Mouse (Mus musculus) left cerebral cortex, postnatal 25 days (tissue): ENCODE data around the gene Pde4dip. TPM values are rescaled to one million over a fixed set of nuclear protein-coding genes. Genes with fewer than 3 reads are reported as not detected.

Experiments used
- DNase-seq, 2 experiments: peaks; one replicate each; pipeline ENCODE4 v3.0.0; 2022; ENCODE audit warnings: low spot score in 2 of 2, mixed read lengths in 1 of 2
- intact Hi-C: fragments of 180-260 bp; cut with DNase I; formaldehyde crosslinking; loops from one replicate; pipeline ENCODE4 v1.15.1; 2025
- total RNA-seq, 2 experiments: library from RNA; stranded (reverse); gene quantifications; 2 replicates each; pipeline ENCODE4 v1.2.3; 2021

Pde4dip gene
- total RNA-seq, 2 experiments from 2014 or later, result 246 to 251 TPM

GRCm38 (mm10) chr3:97680631-97681320 lies 207.7 kb downstream of the Pde4dip start:
- intact Hi-C loops, result loop anchor here (2.0 to 5.0 kb wide), 2 partner anchors 198 to 547 kb away; no protein-coding TSS in a partner anchor

DNA sequence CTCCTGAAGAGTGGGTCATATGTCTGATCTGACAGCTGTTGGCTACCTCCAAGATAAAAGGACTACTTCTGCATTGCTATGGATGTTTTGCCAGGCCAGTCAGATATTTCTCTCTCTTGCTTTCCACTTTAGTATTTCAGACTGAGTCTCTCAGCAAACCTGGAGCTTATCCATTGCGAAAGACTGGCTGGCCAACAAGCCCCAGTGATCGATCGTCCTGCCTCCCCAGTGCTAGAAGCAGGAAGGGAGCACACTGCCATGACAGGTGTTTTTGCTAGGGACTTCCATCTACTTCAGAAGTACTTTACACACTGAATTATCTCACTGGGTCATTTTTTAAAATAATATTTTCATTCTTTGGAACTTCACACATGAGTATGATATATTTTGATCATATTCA lies 210.1 kb downstream of the Pde4dip start:
- DNase-seq, result no peak
- intact Hi-C loops, result no loop called here

More at GRCm38 (mm10) chr3:97680631-97681320, 207.7 kb downstream of the Pde4dip start:
- peak; percentile 74 to 80 for DNase-seq

GRCm38 (mm10) chr3:97676126-97676525 lies 212.4 kb downstream of the Pde4dip start:
- intact Hi-C loops, result no loop called here
- no peak for DNase-seq

DNA sequence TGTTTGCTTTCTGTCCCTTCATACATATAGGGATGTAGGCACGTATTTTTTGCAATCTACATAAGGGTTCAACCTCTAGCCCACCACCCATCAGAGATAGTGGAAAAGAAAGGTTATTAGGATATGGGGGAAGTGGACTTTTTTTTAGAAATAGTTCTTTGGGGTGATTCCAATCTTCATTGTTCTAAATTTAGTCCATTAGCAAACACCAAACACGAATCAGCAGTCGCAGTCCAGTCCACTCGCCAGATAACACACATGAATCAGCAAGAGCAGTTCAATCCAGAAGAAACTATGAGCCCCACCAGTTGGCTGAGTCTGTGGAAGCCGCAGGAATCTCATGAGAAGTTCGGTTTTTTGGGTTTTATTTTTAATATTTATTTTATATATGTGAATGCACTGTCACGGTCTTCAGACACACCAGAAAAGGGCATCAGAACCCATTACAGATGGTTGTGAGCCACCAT lies 213.8 kb downstream of the Pde4dip start, which contains the start of gene Gm17651:
TSS of gene Gm17651 (minus strand) at position 51 of the 467 bp plus-strand sequence.
- no peak for DNase-seq
- intact Hi-C loops, result no loop called here

DNA sequence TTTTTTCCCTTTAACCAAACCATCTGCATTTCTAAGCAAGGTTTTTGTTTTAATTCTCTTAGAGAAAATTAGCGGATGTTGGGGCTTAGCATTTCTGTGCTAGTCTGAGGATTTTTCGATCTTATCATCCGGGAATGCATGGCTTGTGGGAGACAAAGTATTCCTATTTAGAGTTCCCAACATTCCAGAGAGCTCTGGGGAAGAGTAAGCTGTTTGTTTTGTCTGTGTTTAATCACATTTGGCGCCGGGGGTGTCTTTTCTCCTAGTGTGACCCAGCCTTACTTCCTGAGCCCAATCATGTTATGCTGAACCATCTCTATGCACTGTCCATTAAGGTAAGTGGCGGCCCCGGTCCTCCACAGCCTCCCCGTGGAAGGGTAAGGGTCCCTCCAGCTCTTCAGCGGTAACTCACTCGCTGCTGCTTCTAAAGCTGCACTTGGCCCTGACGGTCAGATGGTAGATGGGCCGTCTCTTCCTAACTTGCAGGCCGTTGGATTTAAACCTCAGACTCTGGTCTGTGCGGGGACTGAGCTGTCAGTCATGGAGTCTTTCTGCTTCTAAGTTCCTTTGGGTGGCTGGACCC lies 221.3 kb downstream of the Pde4dip start:
- DNase-seq, result no peak
- intact Hi-C loops, result no loop called here

GRCm38 (mm10) chr3:97666154-97666553 lies 222.4 kb downstream of the Pde4dip start:
- intact Hi-C loops, result no loop called here
- DNase-seq, result no peak

GRCm38 (mm10) chr3:97665525-97665924 lies 223.0 kb downstream of the Pde4dip start:
- DNase-seq, result no peak
- intact Hi-C loops, result no loop called here

DNA sequence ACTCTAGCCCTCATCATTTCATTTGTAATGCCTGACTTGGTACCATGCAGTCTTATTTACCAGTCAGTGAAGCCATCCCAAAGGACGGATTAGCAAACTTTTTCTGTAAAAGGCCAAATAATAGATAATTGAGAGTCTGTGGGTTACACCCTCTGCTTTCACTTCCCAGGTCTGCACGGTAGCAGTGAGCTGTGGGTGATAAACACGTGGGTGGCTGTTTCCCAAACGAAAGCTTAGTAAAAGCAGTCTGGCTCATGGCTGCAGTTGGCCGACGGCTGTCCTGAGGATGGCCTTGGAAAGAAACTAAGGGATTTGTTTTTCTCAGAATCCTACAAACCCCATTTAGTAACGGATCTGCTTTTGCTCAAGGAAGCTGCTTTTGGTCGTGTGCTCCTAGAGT lies 227.3 kb downstream of the Pde4dip start:
- no peak for DNase-seq
- intact Hi-C loops, result no loop called here

- DNase-seq, result peak in 1 of 2 experiments; percentile 52
- intact Hi-C loops, result no loop called here
Observed at GRCm38 (mm10) chr3:97659746-97660145, 228.8 kb downstream of the Pde4dip start.

DNA sequence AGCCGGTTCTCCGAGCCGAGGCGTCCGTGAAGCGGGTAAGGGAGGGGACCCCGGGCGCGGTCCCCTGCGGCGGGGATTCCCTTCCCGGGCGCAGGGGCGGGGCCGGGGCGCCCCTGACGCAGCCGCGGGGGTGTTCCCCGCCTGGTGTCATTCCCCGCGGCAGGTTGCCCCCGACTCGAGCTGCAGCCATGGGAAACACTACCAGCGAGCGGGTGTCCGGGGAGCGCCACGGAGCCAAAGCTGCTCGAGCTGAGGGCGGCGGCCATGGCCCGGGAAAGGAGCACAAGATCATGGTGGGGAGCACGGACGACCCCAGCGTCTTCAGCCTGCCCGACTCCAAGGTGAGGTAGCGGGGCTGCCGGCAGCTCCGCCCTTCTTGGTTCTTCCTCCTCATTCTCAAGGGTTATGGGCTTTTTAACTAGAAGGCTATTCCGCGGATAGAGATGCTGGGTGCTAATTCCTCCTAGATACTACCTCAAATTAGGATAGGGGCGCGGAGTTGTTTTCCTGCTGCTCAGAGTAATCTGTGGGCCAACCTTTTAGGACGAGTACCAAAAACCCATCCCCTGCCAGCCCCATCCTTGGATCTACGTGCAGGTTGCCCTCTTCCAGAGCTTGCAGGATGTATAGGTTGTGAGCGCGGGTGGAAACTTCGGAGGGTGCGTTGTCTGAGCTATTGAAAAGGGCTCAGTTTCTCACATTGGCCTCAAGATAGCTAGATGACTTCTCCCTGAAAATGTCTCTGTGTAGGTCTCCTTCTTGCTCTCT lies 229.9 kb downstream of the Pde4dip start:
- DNase-seq, result peak in 1 of 2 experiments; percentile 22
- intact Hi-C loops, result loop anchor here (1.0 kb wide), 1 partner anchor 48 kb away; the partner anchor contains the start of gene Chd1l

- intact Hi-C loops, result loop anchor here (1.0 kb wide), 1 partner anchor 48 kb away; the partner anchor contains the start of gene Chd1l
- DNase-seq, result peak; percentile 98 to 99
Observed at GRCm38 (mm10) chr3:97657655-97658411, 230.7 kb downstream of the Pde4dip start, which contains the start of gene Prkab2. Gene Prkab2 (plus strand): TSS chr3:97658193.

GRCm38 (mm10) chr3:97654901-97655300 lies 233.6 kb downstream of the Pde4dip start:
- intact Hi-C loops, result no loop called here
- no peak for DNase-seq

- no peak for DNase-seq
- intact Hi-C loops, result no loop called here
Observed at GRCm38 (mm10) chr3:97653781-97654180, 234.7 kb downstream of the Pde4dip start.

- intact Hi-C loops, result no loop called here
- DNase-seq, result no peak
Observed at GRCm38 (mm10) chr3:97651604-97652003, 236.9 kb downstream of the Pde4dip start.

DNA sequence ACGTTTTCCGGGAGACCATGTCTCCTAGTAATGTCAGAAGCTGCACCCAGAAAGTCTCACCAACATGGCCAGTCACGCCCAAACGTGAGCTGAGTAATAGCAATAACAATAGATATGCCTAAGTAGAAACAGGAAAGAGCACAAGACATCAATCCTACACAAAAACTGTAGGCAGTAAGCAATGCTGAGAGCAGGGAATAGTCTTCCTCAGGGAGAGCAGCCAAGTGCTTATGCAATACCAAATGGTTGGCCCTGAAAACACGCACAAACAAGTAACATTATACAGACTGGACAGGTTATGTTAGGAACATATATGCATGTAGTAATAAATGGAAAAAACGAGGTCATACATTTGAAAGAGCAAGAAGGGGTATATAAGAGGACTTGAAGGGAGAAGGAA lies 239.0 kb downstream of the Pde4dip start:
- intact Hi-C loops, result no loop called here
- no peak for DNase-seq

DNA sequence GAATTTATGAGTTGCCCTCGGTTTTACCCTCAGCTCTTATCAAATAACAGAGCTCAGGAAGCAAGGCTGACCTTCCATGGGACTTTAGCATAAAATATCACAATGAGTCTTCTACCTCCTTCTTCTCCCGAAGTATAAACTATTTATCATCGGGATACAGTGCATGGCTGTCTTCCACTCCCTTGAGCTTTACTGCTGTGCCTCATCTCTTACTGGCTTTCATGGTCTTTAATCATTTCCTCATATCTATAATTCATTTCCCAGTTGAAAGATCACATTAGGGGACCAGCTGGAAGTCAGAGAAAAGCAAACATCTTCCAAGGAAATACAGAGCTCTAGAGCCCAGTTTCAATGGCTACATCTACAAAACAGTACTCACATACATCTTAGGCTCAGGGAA lies 239.5 kb downstream of the Pde4dip start:
- intact Hi-C loops, result no loop called here
- no peak for DNase-seq

GRCm38 (mm10) chr3:97648518-97648917 lies 240.0 kb downstream of the Pde4dip start:
- no peak for DNase-seq
- intact Hi-C loops, result no loop called here

DNA sequence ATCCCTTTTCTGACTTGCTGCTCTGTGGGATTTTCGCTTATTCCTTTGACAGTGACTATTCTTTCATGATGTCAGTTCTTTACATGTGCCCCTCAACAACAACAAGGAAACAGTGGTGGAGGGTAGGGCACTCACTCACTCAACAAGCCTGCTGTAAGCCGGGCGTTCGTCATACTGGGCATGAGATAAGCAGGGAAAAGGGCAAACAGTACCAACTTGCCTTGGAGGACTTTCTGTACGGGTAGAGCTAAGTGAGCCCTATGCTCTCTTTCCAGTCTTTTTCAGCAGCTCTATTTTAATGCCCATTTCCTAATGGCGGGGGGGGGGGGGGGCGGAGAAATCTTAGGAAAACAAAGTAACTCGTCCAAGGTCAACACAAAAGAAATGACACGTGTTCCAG lies 246.5 kb downstream of the Pde4dip start:
- intact Hi-C loops, result no loop called here

GRCm38 (mm10) chr3:97641396-97641795 lies 247.1 kb downstream of the Pde4dip start:
- intact Hi-C loops, result no loop called here
- no peak for DNase-seq

More for the DNA sequence above, 246.5 kb downstream of the Pde4dip start:
- DNase-seq, result no peak
